Mouse (Mus musculus): ENCODE measurements around the gene Nap1l3.

The Nap1l3 gene

DNA sequence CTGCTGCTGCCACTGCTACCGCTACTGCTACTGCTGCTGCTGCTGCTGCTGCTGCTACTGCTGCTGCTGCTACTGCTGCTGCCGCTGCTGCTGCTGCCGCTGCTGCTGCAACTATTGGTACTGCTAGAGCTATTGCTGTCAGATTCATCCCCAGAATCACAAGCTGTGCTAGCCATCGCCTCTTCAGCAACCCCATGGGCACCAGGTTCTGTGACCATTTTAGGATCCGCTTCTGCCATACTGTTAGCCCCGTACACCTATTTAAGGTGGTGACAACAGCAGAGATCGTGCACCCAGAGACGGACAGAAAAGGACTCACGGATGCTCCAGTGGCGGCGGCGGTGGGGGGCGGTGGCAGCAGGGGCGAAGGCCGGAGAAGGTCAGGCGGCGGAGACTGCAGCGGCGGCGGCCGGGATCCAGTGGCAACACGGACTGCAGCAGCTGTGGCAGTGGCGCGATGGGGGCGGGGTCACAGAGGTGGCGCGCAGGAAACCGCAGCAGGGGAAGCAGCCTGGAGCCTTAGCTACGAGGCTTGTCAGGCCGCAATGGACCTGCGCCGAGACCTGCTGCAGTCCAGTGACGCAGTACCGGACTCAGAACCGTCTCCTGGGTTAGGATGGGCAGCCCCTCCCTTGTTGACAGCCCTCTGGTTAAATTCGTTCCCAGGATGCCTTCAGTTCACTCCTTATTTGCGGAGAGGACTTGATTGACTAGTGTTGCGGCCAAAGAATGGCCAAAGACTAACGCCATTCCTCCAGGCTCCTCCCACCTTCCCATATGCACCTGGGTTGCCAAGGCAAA, at the start of gene Nap1l3:
Nap1l3 (minus strand) TSS at position 621 of the 801 bp plus-strand sequence.
- peak; percentile 76 for DNase-seq (ENCODE audit: low spot score)

DNA sequence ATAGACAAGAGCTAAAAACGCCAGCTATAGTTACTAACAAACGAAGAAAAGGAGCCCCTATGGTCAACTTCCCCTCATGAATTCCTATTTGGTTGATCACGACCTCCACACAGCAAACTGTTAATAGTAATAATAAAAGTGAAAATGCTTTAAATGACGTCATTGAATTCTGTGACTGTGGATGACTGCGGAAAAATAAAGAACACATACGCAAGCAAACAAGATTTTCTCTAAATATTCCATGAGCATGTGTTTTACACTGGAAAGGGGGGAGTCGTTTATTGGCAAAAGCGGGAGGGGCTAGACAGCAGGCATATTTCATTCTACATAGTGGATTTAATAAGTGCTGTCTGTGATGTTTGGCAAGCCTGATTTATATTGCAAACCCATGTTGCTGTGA, 451 bp upstream of the Nap1l3 start:
- DNase-seq (ENCODE audit: low spot score) = no peak
